Mouse (Mus musculus) MEL (cell line): ENCODE data around the gene Phtf2.

Experiments used
- BHLHE40 ChIP-seq: IDR thresholded peaks from 2 replicates; pipeline ENCODE4 v1.6.1; 2012; ENCODE audit warnings: low read depth, mild to moderate bottlenecking, inconsistent platforms, low read length, improper control_type of control experiment, borderline replicate concordance
- CTCF ChIP-seq, 3 experiments: IDR thresholded peaks in 2 of 3; conservative IDR thresholded peaks in 1 of 3; 2 replicates each; pipeline ENCODE4 v1.5.1; 2011 to 2012; ENCODE audit warnings: low read length in 3 of 3, low read depth in 2 of 3, mild to moderate bottlenecking in 2 of 3, improper control_type of control experiment in 1 of 3, inconsistent platforms in 1 of 3, mixed read lengths in 1 of 3, moderate library complexity in 1 of 3; ENCODE audit not compliant: control insufficient read depth in 1 of 3, insufficient read depth in 1 of 3, poor library complexity in 1 of 3, severe bottlenecking in 1 of 3
- HCFC1 ChIP-seq: IDR thresholded peaks from 2 replicates; pipeline ENCODE4 v1.6.1; 2012; ENCODE audit warnings: low read depth, mild to moderate bottlenecking, inconsistent platforms, low read length, improper control_type of control experiment, moderate library complexity
- KAT2A ChIP-seq: conservative IDR thresholded peaks from 2 replicates; pipeline ENCODE4 v1.6.1; 2012; ENCODE audit warnings: low read depth, low read length, improper control_type of control experiment, inconsistent platforms
- MAX ChIP-seq: IDR thresholded peaks from 2 replicates; pipeline ENCODE4 v1.6.1; 2011; ENCODE audit warnings: low read length, improper control_type of control experiment
- MEF2A ChIP-seq: IDR thresholded peaks from 2 replicates; pipeline ENCODE4 v1.6.1; 2014; ENCODE audit warnings: low read depth, mild to moderate bottlenecking, inconsistent platforms, low read length, improper control_type of control experiment; ENCODE audit not compliant: poor library complexity, insufficient replicate concordance, severe bottlenecking; ENCODE audit errors: extremely low read depth
- MXI1 ChIP-seq: IDR thresholded peaks from 2 replicates; pipeline ENCODE4 v1.6.1; 2011; ENCODE audit warnings: mild to moderate bottlenecking, low read depth, low read length, improper control_type of control experiment
- POLR2A ChIP-seq, 2 experiments: IDR thresholded peaks; 2 replicates each; pipeline ENCODE4 v1.6.1; 2011 to 2012; ENCODE audit warnings: low read length in 2 of 2, mild to moderate bottlenecking in 2 of 2, control low read depth in 1 of 2, improper control_type of control experiment in 1 of 2, low read depth in 1 of 2, moderate library complexity in 1 of 2; ENCODE audit not compliant: control insufficient read depth in 1 of 2, insufficient read depth in 1 of 2, poor library complexity in 1 of 2
- RAD21 ChIP-seq: IDR thresholded peaks from 2 replicates; pipeline ENCODE4 v1.6.1; 2011; ENCODE audit warnings: mild to moderate bottlenecking, low read depth, low read length, improper control_type of control experiment
- TBP ChIP-seq: IDR thresholded peaks from 2 replicates; pipeline ENCODE4 v1.8.0; 2011; ENCODE audit warnings: low read depth, low read length, improper control_type of control experiment
- TCF12 ChIP-seq: IDR thresholded peaks from 2 replicates; pipeline ENCODE4 v1.6.1; 2014; ENCODE audit warnings: low read depth, mild to moderate bottlenecking, inconsistent platforms, low read length, improper control_type of control experiment, moderate library complexity
- ZMIZ1 ChIP-seq: IDR thresholded peaks from 2 replicates; pipeline ENCODE4 v1.6.1; 2012; ENCODE audit warnings: low read depth, mild to moderate bottlenecking, inconsistent platforms, low read length, improper control_type of control experiment, moderate library complexity

DNA sequence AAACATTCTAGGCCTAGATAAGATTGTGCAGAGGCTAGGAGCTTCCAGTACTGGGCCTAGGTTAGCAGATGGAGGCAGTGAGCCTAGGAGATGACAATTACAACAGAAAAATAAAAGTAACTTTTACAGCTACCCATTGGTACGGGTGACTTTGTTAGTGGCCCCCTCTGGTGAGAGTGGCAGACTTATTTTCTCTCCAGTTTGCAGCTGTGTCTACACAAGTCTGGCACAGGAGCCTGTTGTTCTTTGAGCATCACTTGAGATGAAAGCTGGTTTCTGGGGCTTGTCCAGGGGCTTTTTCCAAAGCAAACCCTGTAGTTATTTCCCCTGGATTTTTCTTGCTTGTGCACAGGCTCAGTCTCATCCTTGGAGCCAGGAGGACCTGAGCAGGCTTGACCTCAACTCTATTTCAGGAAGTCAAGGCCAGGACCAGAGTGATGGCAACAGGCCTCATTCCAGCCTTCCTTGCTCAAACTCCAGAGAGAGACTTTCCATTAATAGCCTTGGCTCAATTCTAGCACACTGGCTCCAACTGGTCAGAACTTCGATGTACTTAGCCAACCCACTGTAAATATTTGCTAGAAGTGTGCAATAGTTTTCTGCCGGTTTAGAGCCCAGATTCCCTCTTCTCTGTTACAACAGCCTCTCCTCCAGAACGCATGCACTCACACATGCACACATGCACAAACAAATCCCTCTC lies 161.6 kb downstream of the Phtf2 start:
- no peak for TF ChIP-seq POLR2A (IDR thresholded peaks at IDR 0.05; ENCODE audit: control insufficient read depth in 1 of 2, insufficient read depth in 1 of 2, low read depth in 1 of 2, low read length in 2 of 2, poor library complexity in 1 of 2)
- no peak for TF ChIP-seq CTCF (IDR thresholded peaks at IDR 0.05 in 2 of 3, conservative IDR thresholded peaks at IDR 0.05 in 1 of 3; ENCODE audit: control insufficient read depth in 1 of 3, insufficient read depth in 1 of 3, low read depth in 2 of 3, low read length in 3 of 3, poor library complexity in 1 of 3, severe bottlenecking in 1 of 3)
- TF ChIP-seq BHLHE40: no peak
- TF ChIP-seq MAX: no peak
- no peak for TF ChIP-seq RAD21
- no peak for TF ChIP-seq HCFC1
- TF ChIP-seq TCF12: no peak
- TF ChIP-seq MEF2A: no peak
- TF ChIP-seq MXI1: no peak
- TF ChIP-seq ZMIZ1: no peak
- TF ChIP-seq KAT2A: no peak
- no peak for TF ChIP-seq TBP
